Mouse (Mus musculus): Measurements from ENCODE around the gene Mfsd11. TPM values are rescaled to one million over a fixed set of nuclear protein-coding genes. Genes with fewer than 3 reads are reported as not detected.

The Mfsd11 gene
- polyA plus RNA-seq (2017; shearing (Covaris generic)) = 10 to 100 TPM; 18.9 to 21.1 TPM

DNA sequence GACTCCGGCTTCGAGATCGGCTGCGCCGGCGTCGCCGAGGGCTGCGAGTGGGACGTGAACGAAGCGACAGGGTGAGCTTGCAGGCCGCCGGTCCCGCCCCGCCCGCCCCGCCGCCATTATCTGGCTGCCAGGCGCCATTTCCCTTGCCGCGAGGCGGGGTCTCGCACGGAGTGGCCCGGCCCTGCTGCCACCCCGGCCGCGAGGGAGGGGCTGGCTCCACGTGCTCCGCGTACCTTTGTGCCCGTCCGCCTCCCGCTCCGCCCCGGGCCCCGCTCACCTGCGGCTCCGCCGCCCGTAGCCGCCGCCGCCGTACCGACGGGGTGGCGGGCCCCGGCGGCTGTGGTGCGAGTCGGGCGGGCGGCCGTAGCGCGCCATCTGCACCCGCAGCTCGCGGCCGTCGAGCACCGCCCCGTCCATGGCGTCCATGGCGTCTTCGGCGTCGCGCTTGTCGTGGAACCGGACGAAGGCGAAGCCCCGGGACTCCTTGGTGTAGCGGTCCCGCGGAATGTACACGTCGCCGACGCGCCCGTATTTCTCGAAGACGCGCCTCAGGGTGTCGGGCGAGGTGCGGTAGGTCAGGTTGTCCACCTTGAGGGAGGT, at the start of gene Mfsd11:
Gene Mfsd11, plus strand, starts transcription at position 150 of the 600 bp plus-strand sequence.
- ATAC-seq = peak; percentile 47

GRCm38 (mm10) chr11:116802709-116803108, 49.5 kb upstream of the Mfsd11 start:
- ATAC-seq = no peak

DNA sequence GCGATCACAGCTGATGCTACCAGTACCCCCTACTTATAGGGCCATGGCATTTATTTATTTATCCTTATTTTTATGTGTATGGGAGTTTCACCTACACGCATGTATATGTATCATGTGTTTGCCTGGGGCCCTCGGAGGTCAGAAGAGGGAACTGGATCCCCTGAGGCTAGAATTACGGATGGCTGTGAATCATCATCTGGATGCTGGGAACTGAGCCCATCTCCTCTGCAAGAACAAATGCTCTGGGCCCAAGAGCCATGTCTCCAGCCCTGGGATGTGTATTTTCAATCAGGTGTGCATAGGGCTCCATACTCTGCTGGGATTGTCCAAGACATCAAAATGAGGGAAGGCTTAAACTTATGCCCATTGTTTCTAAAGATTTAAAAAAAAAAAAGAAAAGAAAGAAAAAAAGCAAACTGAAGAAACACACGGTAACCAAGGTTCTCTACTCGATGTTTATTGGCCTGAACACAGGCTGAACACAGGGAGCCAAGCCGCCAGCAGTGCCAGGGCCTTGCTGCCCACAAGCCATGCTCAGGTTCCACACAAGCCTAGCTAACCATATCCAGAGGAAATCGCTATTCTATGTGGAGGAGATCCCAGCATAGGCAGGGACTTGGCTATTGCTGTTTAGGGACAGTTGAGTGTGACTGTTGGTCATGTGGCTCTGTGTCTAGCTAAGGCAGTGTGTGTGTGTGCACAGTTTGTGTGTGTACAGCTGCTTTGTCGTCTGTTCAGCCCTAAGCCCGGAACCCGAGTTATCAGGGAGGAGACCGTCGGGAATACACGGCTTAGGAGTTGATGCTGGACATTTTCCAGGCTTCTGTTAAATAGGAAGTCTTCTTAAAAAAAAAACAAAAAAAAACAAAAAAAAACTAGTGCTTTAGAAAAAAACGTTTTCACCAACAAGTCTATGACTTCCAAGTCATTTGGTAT, 45.8 kb upstream of the Mfsd11 start:
- ATAC-seq = no peak

DNA sequence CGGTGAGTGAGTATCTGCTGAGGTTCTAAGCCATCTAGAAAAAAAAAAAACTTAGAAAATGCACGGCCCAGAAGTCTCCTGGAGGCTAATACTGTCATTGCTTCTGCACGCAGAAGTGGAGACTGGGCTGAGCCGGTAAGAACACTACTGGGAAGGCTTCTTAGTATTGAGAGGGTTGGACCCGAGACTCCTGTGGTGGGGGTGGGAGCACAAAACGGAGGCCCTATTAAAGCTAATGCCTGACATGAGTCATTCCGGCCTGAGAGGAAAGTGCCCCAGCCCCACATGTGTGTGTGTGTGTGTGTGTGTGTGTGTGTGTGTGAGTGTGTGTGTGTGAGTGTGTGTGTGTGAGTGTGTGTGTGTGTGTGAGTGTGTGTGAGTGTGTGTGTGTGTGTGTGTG, 45.1 kb upstream of the Mfsd11 start:
- ATAC-seq = no peak

DNA sequence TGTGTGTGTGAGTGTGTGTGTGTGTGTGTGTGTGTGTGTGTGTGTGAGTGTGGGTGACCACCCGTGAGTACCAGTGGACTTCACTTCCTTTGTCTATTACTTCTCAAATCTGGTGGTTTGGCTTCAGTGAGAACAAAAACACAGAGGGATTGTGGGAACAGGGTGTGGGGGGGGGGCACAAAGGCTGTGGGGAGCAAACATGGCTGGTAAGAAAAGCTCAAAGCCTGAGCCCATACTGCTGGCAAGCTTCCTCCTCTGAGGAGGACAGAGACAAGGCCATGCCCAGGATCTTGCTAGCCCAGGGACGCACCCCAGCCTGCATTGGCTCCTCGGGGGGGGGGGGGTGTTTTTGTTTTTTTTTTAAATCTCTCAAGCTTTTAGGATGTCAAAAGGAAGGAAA, 44.7 kb upstream of the Mfsd11 start:
- no peak for ATAC-seq

DNA sequence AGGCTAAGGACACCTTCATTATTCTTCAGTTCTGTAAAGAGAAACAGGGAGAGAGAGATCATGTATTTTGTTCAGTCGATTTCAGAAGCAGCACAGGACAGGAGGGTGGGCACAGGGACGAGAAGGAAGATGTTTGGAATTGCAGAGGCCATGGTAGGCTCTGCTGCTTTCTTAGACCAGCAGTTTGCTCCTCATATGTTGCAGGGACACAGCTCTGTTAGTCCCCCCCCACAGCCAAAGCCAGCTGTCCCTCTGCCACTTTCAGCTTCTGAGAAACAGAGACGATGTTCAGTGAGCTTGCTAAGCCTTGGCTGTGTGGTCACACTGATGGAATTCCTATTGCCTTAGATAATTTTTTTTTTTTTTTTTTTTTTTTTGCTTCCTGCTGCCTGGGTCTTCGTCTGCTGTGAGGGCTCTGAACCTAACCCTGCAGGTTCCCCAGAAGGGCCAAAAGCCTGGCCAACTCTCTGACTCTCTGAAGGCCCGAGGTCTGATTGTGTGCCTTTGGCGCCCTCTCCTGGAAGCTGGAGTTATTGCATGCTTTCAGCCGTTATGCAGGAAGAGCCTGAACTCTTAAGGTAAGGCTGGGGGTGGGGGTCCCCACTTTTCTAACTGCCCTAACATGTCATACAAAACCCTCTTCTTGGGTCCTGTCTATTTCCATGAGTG, 44.2 kb upstream of the Mfsd11 start:
- ATAC-seq = no peak

DNA sequence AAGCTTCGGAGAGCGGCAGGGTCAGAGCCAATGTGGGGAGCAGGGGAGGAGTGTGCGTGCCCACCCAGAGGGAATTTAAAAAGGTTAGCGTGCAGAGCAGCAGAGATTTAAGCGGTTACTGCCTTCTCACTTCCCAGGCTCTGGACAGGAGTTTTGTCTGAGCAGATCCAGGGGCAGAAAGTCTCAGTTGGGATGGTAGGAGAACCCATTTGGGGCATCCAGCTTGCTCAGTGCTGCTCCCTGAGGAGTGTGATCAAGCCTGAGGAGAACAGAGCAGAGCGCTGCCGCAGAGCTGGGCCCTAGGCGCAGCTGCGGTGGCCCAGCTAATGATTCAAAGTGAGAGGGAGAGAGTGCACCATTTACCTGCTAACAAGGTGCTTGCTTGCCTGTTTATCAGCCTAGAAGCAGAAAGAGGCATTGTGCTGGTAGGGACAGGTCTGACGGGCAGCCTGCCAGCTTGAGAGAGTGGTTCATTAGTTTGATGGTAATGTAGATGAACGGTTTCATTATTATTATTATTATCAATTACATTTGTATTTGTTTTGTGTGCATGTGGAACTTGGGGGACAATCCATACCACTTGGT, 43.3 kb upstream of the Mfsd11 start:
- no peak for ATAC-seq

DNA sequence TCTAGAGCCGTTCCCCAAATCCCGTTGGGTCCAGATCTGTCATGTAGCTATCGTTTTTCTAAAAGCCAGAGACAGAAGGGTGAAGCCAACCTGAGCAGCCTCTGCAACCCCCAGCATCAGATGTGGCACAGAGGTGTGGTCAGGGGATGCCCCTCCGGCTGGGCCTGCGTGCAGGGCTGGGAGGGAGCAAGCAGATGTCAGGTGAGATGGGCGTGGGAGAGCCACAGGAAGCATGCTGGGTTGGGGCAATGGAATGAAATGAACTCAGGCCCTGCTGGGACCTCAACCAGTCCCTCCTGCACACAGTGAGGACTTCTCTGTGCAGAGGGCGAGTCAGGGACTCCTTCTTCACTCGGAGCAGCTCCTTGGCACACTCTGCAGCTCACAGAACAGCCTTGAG, 42.7 kb upstream of the Mfsd11 start:
- peak; percentile 49 for ATAC-seq

DNA sequence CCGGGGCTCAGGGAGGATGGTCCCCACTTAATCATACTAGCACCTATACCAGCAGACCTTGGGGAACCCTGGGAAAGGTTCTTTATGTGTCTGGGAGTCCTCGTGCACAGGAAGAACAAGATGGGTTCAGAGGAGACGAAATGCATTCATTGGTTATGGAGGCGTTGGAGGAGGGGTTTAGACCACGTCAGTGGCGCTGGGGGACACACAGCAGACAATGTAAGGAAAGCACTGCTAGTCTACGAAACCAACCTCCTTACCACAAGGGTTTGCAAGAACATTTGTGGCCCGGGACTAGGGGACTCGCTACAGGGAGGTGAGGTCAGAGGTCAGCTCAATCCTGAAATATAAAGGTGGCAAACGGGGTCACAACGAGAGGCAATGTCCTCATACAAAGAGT, 41.7 kb upstream of the Mfsd11 start:
- no peak for ATAC-seq

- peak; percentile 86 for ATAC-seq
Measured at GRCm38 (mm10) chr11:116810983-116811901, 41.0 kb upstream of the Mfsd11 start.

GRCm38 (mm10) chr11:116812793-116813529, 39.3 kb upstream of the Mfsd11 start:
- ATAC-seq = no peak

DNA sequence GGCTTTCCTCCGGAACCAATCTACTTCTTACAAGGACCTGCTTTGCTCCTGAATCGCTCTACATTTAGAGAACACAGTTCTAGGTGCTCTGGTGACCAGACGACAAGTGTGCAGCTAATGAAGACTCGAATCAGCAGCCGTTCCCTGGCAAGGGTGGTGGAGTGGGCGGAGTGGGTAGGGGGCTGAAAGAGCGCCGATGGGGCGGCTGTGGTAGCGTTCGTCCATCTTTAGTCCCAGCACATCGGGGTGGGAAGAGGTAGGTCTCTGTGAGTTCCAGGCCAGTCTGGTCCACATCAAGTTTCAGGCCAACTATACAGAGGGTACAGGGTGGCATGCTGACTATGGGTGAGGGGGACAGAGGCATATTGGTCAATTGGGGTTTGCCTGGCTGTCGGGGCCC, 38.6 kb upstream of the Mfsd11 start:
- ATAC-seq = no peak

DNA sequence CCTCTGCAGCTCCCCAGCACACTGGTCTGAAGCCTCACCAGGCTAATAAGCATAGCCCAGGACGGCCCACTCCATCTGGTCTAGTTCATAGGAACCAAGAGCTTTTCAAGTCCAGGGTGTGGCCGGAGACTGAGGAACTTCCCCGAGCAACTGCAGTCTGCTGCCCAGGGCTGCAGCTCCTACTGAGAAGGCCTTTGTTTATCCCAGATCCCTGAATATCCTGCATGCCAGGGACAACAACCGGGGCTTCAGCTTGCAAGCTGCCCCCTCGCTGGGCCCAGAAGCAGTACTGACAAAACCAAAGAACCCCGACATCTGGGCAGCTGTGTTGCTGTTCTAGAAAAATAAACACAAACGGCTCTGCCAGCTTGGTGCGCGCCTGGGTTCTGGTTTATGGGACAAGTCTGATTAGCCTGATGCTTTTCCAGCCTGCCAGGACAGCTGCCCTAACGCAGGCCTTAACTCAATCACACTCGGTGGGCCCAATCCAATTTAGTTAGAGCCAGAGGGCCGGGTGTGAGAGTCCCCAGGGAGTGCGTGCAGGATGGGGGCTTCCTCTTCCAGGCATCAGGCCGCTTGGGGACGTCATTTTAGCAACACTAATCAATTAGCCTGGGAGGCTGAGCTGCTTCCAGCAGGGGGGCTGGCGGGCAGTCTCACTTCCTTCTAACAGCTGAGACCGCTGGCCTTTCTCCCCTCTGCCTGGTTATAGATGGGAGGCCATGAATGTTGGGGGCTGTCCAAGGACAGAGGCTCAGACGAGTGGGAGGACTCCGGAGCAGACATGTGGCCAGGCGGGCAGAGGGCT, 38.0 kb upstream of the Mfsd11 start:
- ATAC-seq = no peak

- ATAC-seq = no peak
Measured at GRCm38 (mm10) chr11:116814884-116815415, 37.3 kb upstream of the Mfsd11 start.

GRCm38 (mm10) chr11:116816769-116817168, 35.5 kb upstream of the Mfsd11 start:
- no peak for ATAC-seq

GRCm38 (mm10) chr11:116817567-116817966, 34.7 kb upstream of the Mfsd11 start:
- no peak for ATAC-seq

GRCm38 (mm10) chr11:116818722-116819121, 33.5 kb upstream of the Mfsd11 start:
- no peak for ATAC-seq

DNA sequence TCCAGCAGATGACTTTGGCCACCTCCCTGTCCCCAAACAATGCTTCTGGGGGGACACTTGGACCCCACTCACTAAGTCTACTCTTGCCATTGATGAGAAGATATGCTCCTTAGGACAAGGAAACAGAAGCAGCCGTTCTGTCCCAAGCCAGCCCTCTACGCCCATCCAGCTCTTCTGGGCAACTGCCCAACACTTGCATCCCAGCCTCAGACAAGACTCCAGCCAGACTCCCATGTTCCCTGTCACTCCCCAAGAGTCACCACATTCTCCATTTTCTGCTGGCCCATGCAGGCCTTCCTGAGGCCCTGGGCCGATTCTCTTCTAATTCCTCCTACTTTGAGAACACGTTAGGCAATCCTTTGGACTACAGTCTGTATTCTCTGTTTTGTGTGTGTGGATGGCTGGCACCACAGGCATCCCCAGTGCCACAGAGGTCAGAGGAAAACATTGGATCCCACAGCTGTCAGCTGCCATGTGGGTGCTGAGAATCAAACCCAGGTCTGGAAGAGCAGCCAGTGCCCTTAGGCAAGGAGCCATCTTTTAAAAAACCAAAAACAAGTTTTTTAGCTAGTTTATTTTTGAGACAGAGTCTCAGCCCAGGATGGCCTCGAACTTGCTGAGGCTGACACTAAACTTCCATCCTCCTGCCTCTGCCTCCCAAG, 32.2 kb upstream of the Mfsd11 start:
- no peak for ATAC-seq

Data from activated CD4-positive, CD25-positive, alpha-beta regulatory T cell, adult 4 months (primary cell).